Mouse (Mus musculus) thymus, postnatal 10 days (tissue): ENCODE results near the gene Lyg1.

Experiments used
- DNase-seq, 2 experiments: peaks; one replicate each; pipeline ENCODE4 v3.0.0; 2021; ENCODE audit warnings: low spot score in 2 of 2

Gene Lyg1

GRCm38 (mm10) chr1:37954786-37955185 is 2.8 kb downstream of the Lyg1 start:
- DNase-seq = no peak

- no peak for DNase-seq
These were observed 8.7 kb downstream of the Lyg1 start for GRCm38 (mm10) chr1:37948906-37949305.

GRCm38 (mm10) chr1:37931806-37932205 is 25.8 kb downstream of the Lyg1 start:
- no peak for DNase-seq

GRCm38 (mm10) chr1:37925971-37926370 is 31.6 kb downstream of the Lyg1 start:
- no peak for DNase-seq

GRCm38 (mm10) chr1:37922536-37922935 is 35.0 kb downstream of the Lyg1 start:
- DNase-seq = no peak

- DNase-seq = no peak
These were observed 39.5 kb downstream of the Lyg1 start for GRCm38 (mm10) chr1:37918096-37918495.

- no peak for DNase-seq
These were observed 39.9 kb downstream of the Lyg1 start for GRCm38 (mm10) chr1:37917666-37918065.

GRCm38 (mm10) chr1:37916393-37916792 is 41.2 kb downstream of the Lyg1 start, which contains the start of gene Lyg2:
Lyg2 (minus strand) TSS chr1:37916493.
- DNase-seq = no peak

GRCm38 (mm10) chr1:37912751-37913150 is 44.8 kb downstream of the Lyg1 start:
- no peak for DNase-seq

GRCm38 (mm10) chr1:37903178-37903577 is 54.4 kb downstream of the Lyg1 start:
- DNase-seq = no peak

GRCm38 (mm10) chr1:37900288-37900687 is 57.3 kb downstream of the Lyg1 start:
- no peak for DNase-seq

GRCm38 (mm10) chr1:37899816-37900215 is 57.7 kb downstream of the Lyg1 start:
- DNase-seq = no peak
